Mouse (Mus musculus): Measurements from ENCODE around the gene Ttll12. TPM values are rescaled to one million over a fixed set of nuclear protein-coding genes. Genes with fewer than 3 reads are reported as not detected.

Ttll12 gene
- total and polyA plus RNA-seq, 2 experiments from 2014 or later = 7.8 to 15.9 TPM

DNA sequence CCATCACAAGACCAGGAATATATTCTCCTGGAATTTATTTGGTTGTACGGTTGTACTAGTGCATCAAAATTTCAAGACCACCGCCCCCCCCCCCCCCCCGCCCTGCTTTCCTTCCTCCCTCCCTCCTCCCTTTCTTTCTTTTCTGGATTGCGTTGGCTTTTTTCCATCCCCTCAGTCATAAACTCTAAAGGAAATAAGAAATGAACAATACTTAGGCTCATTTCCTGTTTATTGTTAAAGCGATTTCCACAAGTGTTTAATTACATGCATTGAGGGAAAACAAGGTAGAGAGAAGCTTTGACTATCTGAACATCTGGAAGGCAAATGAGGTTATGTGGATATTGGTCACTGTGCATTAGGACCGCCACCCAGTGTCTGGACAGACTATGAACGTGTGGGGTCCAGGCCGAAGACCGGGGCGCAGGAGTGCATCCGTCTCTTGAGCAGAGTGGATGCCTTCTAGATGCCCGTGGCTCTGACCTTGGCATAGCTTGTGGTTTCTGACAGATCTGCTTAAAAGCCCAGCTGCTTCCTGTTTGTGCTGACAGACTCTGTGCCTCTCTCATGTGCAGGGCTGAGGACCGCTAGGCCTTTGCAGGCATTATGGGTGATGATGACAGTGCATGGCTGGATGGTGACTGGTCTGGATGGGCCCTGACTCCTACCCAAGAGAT, 7.6 kb upstream of the Ttll12 start:
- WGBS = 62% methylated on average over 13 of the region's 13 CpGs
- ATAC-seq (ENCODE audit: insufficient read depth, low read depth) = 0 out of 2 replicates have a peak, but pooled peaks have one; percentile 25

DNA sequence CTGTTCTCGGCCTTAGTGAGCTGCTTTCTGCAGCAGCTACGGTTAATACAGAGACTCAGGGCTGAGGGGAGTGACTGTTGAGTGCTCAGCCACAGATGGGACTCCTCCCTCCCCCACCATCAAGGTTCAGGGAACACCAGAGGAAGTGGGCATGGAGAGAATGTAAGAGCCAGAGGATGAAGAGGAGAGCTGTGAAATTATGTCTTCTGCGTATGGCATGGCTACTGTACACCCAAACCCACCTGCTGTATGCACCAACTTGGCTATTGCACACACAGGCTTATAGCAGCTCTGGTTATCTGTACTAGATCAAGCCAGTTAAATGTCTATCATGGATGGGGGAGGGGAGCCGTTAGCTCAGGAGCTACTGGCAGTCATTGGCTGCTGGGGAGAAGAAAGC, 6.2 kb upstream of the Ttll12 start:
- Histone ChIP-seq H3K27me3 (ENCODE audit: control insufficient read depth, insufficient read depth, low read length) (no peaks in the 10 kb centered on the region), H3K4me3 (ENCODE audit: low read depth, low read length) (no peak overlapping the region), H3K9me3 (replicated peaks; ENCODE audit: control insufficient read depth, low read length) (no peaks in the 10 kb centered on the region), H3K4me2 (ENCODE audit: low read depth, low read length) (no peak overlapping the region), H3K27ac (ENCODE audit: low read depth) (peak overlapping the region; percentile 50; the same call in 1 of the 2 replicates), H3K4me1 (ENCODE audit: control insufficient read depth, insufficient read depth) (no peaks in the 10 kb centered on the region), H3K9ac (replicated peaks; ENCODE audit: low read depth, low read length) (no peak overlapping the region), H3K36me3 (replicated peaks; ENCODE audit: control insufficient read depth, insufficient read depth, low read length) (no peaks in the 10 kb centered on the region)
- no peak for TF ChIP-seq CTCF (IDR thresholded peaks at IDR 0.05; ENCODE audit: low read depth)
- no peak for TF ChIP-seq EP300 (IDR thresholded peaks at IDR 0.05; ENCODE audit: low read depth)
- ATAC-seq (ENCODE audit: insufficient read depth, low read depth) (no peak), DNase-seq (ENCODE audit: low spot score) (no peak)
- WGBS = 57% methylated on average over 4 of the region's 4 CpGs

More for the DNA sequence above, 7.6 kb upstream of the Ttll12 start:
- Histone ChIP-seq H3K4me1 (ENCODE audit: control insufficient read depth, insufficient read depth) (0 out of 2 replicates have a peak, but pooled peaks cover 5% of the 10 kb centered on the region), H3K27me3 (ENCODE audit: control insufficient read depth, insufficient read depth, low read length) (no peaks in the 10 kb centered on the region), H3K9ac (replicated peaks; ENCODE audit: low read depth, low read length) (no peak overlapping the region), H3K27ac (ENCODE audit: low read depth) (peak overlapping the region; percentile 80; the same call in 1 of the 2 replicates), H3K4me3 (ENCODE audit: low read depth, low read length) (no peak overlapping the region), H3K9me3 (replicated peaks; ENCODE audit: control insufficient read depth, low read length) (no peaks in the 10 kb centered on the region), H3K4me2 (ENCODE audit: low read depth, low read length) (no peak overlapping the region), H3K36me3 (replicated peaks; ENCODE audit: control insufficient read depth, insufficient read depth, low read length) (no peaks in the 10 kb centered on the region)
- TF ChIP-seq CTCF (IDR thresholded peaks at IDR 0.05; ENCODE audit: low read depth) = no peak
- TF ChIP-seq EP300 (IDR thresholded peaks at IDR 0.05; ENCODE audit: low read depth) = no peak
- DNase-seq (ENCODE audit: low spot score) = no peak

DNA sequence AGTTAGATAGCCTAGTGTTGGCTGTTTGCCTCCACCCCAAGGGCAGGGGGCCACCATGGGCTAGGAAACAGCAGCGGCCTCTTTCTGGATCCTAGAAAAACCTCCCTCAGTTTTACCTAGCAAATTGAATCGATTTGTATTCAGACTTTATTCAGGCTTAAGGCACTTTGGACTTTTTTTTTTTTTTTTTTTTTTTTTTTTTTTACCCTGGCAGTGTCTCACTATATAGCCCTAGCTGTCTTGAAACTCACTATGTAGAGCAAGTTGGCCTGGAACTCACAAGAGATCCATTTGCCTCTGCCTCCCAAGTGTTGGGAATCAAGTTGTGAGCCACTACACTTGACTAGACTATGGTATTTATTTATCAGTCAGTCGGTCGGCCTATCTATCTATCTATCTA, 1.9 kb upstream of the Ttll12 start:
- no peak overlapping the region for H3K4me2 ChIP-seq (ENCODE audit: low read depth, low read length)
- no peak overlapping the region for H3K9ac ChIP-seq (replicated peaks; ENCODE audit: low read depth, low read length)
- 0 out of 2 replicates have a peak, but pooled peaks cover 4% of the 10 kb centered on the region for H3K4me1 ChIP-seq (ENCODE audit: control insufficient read depth, insufficient read depth)
- TF ChIP-seq EP300 (IDR thresholded peaks at IDR 0.05; ENCODE audit: low read depth) (no peak), CTCF (IDR thresholded peaks at IDR 0.05; ENCODE audit: low read depth) (no peak)
- ATAC-seq (ENCODE audit: insufficient read depth, low read depth) (no peak), DNase-seq (ENCODE audit: low spot score) (no peak)
- H3K4me3 ChIP-seq (ENCODE audit: low read depth, low read length) = no peak overlapping the region
- H3K27me3 ChIP-seq (ENCODE audit: control insufficient read depth, insufficient read depth, low read length) = no peaks in the 10 kb centered on the region
- no peak overlapping the region for H3K27ac ChIP-seq (ENCODE audit: low read depth)
- H3K9me3 ChIP-seq (replicated peaks; ENCODE audit: control insufficient read depth, low read length) = no peaks in the 10 kb centered on the region
- no peaks in the 10 kb centered on the region for H3K36me3 ChIP-seq (replicated peaks; ENCODE audit: control insufficient read depth, insufficient read depth, low read length)
- 78% methylated on average over 4 of the region's 4 CpGs for WGBS

DNA sequence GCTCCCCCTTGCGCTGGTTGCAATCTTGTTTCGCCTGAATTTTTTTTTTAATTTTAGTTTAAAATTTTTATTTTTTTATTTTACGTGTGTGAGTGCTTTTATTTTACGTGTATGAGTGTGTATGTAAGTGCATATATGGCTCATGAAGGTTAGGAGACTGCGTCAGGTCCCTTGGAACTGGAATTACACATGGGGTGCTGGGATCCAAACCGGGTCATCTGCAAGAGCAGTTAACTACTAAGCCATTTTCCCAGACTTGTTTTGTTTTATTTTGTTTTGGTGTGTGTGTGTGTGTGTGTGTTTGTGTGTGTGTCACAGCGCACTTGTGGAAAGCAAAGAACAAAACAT, 381 bp upstream of the Ttll12 start:
- Histone ChIP-seq H3K4me3 (ENCODE audit: low read depth, low read length) (peak overlapping the region; percentile 69), H3K27me3 (ENCODE audit: control insufficient read depth, insufficient read depth, low read length) (no peaks in the 10 kb centered on the region), H3K27ac (ENCODE audit: low read depth) (no peak overlapping the region), H3K4me1 (ENCODE audit: control insufficient read depth, insufficient read depth) (0 out of 2 replicates have a peak, but pooled peaks cover 4% of the 10 kb centered on the region), H3K9ac (replicated peaks; ENCODE audit: low read depth, low read length) (peak overlapping the region; percentile 60; the same call in 1 of the 2 replicates), H3K36me3 (replicated peaks; ENCODE audit: control insufficient read depth, insufficient read depth, low read length) (no peaks in the 10 kb centered on the region), H3K4me2 (ENCODE audit: low read depth, low read length) (peak overlapping the region; percentile 62), H3K9me3 (replicated peaks; ENCODE audit: control insufficient read depth, low read length) (no peaks in the 10 kb centered on the region)
- 39% methylated on average over 7 of the region's 7 CpGs for WGBS
- ATAC-seq (ENCODE audit: insufficient read depth, low read depth) = no peak
- TF ChIP-seq EP300 (IDR thresholded peaks at IDR 0.05; ENCODE audit: low read depth) (no peak), CTCF (IDR thresholded peaks at IDR 0.05; ENCODE audit: low read depth) (no peak)
- no peak for DNase-seq (ENCODE audit: low spot score)

DNA sequence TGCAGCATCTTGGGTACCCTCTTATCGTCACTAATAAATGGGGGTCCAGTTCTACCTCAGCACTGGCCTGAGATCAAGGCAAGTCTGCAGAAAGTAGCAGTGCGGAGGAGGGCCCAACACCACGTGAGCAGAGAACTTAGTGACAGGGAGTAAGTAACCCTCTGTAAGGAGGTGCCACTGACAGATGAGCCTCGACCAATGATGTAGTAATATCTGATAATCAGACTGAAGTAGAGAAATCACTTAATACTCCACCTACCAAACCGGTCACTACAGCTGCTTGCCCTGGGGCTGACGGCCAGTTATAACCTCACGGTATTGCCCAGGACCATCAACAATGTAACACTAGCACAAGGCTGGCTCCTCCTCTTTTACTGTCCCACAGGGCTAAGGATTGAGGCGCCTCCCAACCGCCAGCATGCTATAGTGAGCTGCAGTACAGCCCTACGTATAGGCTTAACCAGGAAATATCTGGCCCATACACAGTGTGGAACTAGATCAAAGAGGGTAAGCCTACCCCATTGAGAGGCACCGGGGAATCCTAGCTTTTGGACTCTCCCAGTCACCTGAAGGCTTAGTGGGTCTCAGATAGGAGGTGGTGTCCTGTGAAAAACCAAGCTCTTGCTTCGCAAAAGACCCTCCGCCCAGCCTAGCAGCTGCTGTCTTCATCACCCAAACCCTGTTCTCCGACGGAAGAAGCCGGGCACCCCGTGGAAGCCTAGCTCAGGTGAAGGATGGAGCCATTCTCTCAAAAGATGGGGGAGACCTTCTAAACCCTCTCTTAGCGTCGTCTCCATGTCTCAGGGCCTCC, 1.1 kb downstream of the Ttll12 start:
- Histone ChIP-seq H3K27ac (ENCODE audit: low read depth) (no peak overlapping the region), H3K4me2 (ENCODE audit: low read depth, low read length) (peak overlapping the region; percentile 62), H3K27me3 (ENCODE audit: control insufficient read depth, insufficient read depth, low read length) (no peaks in the 10 kb centered on the region), H3K4me1 (ENCODE audit: control insufficient read depth, insufficient read depth) (0 out of 2 replicates have a peak, but pooled peaks cover 4% of the 10 kb centered on the region), H3K9ac (replicated peaks; ENCODE audit: low read depth, low read length) (peak overlapping the region; percentile 60; the same call in 1 of the 2 replicates), H3K36me3 (replicated peaks; ENCODE audit: control insufficient read depth, insufficient read depth, low read length) (no peaks in the 10 kb centered on the region), H3K4me3 (ENCODE audit: low read depth, low read length) (peak overlapping the region; percentile 69), H3K9me3 (replicated peaks; ENCODE audit: control insufficient read depth, low read length) (no peaks in the 10 kb centered on the region)
- DNase-seq (ENCODE audit: low spot score) (no peak), ATAC-seq (ENCODE audit: insufficient read depth, low read depth) (no peak)
- 18% methylated on average over 19 of the region's 19 CpGs for WGBS
- TF ChIP-seq EP300 (IDR thresholded peaks at IDR 0.05; ENCODE audit: low read depth) = no peak
- TF ChIP-seq CTCF (IDR thresholded peaks at IDR 0.05; ENCODE audit: low read depth) = no peak
